Mouse (Mus musculus) frontal cortex, postnatal 10 days (tissue): ENCODE measurements around the gene Synrg.
A peak's percentile ranks its signal among the peaks of the same experiment; 100 is the strongest.

Experiments used
- DNase-seq, 2 experiments: peaks; one replicate each; pipeline ENCODE4 v3.0.0; 2022; ENCODE audit warnings: low spot score in 2 of 2, mixed read lengths in 1 of 2

Gene Synrg

DNA sequence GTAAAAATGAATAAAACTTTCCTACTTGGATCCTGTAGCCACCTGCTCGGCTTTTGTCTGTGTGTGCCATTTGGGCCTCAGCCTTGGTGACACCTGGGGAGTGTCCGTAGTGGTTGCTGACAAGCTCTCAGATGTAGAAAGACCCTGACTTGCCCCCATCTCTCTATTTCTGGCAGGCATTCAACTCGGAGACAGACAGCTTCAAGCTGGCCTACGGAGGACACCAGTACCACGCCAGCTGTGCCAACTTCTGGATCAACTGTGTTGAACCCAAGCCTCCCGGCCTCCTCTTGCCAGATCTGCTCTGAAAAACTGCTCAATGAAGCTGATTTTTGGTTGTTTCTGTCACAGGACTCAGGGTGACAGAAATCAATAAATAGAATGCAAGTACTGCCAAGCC, 76.4 kb downstream of the Synrg start:
- DNase-seq = no peak

GRCm38 (mm10) chr11:84042808-84043762, 78.9 kb downstream of the Synrg start:
- peak; percentile 48 to 58 for DNase-seq

GRCm38 (mm10) chr11:84044988-84045387, 80.8 kb downstream of the Synrg start:
- no peak for DNase-seq

- no peak for DNase-seq
These were observed 83.0 kb downstream of the Synrg start for GRCm38 (mm10) chr11:84047270-84047669.

- DNase-seq = no peak
These were observed 84.2 kb downstream of the Synrg start for GRCm38 (mm10) chr11:84048411-84048810.

DNA sequence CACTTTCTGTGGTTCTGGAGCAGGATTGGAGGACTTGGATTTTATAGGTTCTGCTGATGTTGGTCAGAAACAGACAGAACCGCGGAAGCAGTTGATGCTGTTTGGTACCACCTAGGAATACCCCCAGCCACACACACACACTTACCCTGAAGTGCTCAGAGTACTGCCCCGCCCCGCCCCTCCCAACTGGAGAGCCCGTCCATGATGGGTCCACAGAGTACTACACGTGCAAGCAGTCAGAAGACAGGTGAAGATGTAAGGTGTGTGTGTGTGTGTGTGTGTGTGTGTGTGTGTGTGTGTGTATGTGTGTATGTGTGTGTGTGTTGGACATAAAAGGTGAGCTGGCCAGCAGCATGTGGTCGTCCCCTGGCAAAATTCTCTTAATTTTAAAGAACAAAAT, 88.8 kb downstream of the Synrg start:
- no peak for DNase-seq

- DNase-seq = no peak
These were observed 89.4 kb downstream of the Synrg start for GRCm38 (mm10) chr11:84053524-84054163.

GRCm38 (mm10) chr11:84057418-84057817, 93.2 kb downstream of the Synrg start:
- no peak for DNase-seq

DNA sequence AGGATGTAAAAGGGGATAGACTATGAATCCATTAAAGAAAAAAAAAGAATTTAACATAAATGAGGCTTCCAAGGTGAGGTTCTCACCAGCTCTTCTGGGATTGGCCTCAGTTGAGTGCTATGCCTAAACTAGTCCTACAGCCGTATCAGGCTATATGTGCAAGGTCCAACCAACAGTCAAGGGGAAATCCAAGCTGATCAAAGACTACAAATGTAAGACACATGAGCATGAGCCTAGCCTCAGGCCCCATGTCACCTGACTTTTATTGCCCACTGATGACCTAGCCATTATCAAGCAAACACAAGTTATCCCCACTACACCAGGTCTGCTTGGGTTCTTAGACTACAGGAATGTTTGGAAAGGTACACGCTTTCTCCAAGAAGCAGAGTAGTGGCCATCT, 95.6 kb downstream of the Synrg start:
- DNase-seq = no peak

GRCm38 (mm10) chr11:84060635-84061034, 96.4 kb downstream of the Synrg start:
- no peak for DNase-seq

DNA sequence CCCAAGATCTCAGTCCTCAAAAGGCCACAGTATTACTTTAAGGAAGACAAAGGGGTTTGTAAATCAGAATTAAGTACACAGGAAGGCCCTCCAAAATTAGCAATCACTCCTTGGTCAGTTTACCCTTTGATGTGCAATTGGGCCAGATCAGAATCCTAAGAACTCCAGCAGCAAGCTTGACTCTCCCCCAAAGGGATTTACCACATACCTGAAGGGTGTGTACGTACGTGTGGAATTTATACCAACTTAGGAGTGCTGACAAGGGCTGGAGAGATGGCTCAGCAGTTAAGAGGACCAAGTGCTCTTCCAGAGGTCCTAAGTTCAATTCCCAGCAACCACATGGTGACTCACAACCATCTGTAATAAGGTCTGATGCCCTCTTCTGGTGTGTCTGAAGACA, 97.7 kb downstream of the Synrg start:
- DNase-seq = no peak

DNA sequence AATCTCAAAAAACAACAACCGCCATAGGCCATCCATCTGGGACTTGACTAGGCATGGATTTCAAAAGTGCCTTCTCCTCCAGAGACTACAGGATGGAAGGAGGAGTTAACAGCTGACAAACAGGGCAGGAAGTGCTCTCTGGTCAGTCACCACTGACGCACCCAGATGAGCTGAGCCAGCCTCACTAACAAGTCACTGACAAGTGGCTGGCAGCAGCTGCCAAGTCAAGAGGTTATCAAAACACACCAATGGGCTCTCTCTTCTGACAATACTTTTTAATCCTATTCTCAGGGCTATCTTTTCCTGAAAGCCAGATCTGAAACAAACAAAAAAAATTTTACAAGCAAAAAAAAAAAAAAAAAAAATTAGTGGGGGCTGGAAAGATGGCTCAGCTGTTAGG, 98.6 kb downstream of the Synrg start:
- no peak for DNase-seq

- no peak for DNase-seq
These were observed 99.5 kb downstream of the Synrg start for GRCm38 (mm10) chr11:84063631-84064209.

DNA sequence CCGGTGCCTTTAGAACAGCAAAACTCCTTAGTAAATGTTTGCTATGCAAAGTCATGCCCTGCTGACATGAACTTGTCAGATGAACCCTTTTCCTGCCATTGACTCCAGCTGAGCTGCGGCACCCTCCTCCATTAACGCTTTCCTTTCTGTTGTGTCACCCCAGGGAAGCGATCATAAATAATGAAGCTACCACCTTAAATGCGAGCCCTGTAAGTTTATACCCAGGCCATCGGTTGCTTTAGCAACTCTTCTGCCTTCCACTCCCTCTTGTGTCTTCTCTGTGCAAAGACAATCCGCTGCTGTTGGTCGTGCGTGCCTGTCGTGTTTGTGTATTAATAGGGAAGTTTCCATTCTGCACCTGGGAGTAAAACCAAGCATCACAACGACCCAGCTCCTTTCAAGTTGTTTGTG, 101.8 kb downstream of the Synrg start:
- no peak for DNase-seq

DNA sequence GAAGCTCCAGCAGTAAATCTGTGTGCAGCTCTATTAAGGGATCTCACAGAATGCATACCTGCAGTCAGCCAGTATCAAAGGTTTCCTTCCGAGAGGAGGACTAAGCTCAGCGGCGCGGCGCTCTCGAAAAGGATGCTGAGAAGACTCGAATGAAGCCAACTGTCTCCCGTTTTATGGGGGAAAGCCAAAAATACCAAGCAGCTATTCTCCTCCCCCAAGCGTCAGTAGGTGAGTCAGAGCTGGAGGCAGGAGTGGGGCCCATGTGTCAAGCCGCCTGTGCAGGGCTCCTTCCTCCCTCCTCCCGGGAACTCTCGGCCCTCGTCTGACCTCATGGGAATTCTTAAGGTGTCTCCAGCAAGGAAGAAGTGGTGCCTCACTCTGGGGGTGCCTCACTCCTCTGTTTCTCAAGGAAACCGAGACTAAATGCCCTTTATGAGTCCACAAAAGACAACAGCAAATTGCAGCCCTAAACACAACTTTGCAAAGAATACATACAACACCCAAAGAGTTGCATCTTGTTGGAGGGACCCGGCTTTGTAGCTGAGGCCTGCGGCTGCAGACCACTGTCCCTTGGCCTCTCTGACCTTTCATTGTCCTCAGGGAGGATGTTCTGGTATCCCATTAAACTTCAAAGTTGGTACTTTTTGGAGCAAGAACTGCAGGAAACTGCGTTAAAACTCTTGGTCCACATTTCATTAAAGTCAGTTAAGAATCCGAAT, 102.9 kb downstream of the Synrg start:
- DNase-seq = peak in 1 of 2 experiments; percentile 45

- no peak for DNase-seq
These were observed 103.5 kb downstream of the Synrg start for GRCm38 (mm10) chr11:84067720-84068190.

- DNase-seq = no peak
These were observed 104.2 kb downstream of the Synrg start for GRCm38 (mm10) chr11:84068191-84069033.

GRCm38 (mm10) chr11:84069034-84069370, 104.8 kb downstream of the Synrg start, which contains the start of gene Dusp14:
Dusp14 (minus strand) TSS chr11:84069261.
- DNase-seq = no peak

- DNase-seq = peak; percentile 32 to 53
These were observed 108.8 kb downstream of the Synrg start for GRCm38 (mm10) chr11:84072904-84073651.
